Mouse (Mus musculus) T-helper 2 cell (primary cell): ENCODE results near the gene Aco1.

ENCODE experiments used
- in situ Hi-C: fragments of 300-600 bp; cut with MboI, MseI; formaldehyde crosslinking; loops from one replicate; pipeline ENCODE4 v1.15.1; 2025; ENCODE audit warnings: high pct_unique_total_duplicates

The Aco1 gene

DNA sequence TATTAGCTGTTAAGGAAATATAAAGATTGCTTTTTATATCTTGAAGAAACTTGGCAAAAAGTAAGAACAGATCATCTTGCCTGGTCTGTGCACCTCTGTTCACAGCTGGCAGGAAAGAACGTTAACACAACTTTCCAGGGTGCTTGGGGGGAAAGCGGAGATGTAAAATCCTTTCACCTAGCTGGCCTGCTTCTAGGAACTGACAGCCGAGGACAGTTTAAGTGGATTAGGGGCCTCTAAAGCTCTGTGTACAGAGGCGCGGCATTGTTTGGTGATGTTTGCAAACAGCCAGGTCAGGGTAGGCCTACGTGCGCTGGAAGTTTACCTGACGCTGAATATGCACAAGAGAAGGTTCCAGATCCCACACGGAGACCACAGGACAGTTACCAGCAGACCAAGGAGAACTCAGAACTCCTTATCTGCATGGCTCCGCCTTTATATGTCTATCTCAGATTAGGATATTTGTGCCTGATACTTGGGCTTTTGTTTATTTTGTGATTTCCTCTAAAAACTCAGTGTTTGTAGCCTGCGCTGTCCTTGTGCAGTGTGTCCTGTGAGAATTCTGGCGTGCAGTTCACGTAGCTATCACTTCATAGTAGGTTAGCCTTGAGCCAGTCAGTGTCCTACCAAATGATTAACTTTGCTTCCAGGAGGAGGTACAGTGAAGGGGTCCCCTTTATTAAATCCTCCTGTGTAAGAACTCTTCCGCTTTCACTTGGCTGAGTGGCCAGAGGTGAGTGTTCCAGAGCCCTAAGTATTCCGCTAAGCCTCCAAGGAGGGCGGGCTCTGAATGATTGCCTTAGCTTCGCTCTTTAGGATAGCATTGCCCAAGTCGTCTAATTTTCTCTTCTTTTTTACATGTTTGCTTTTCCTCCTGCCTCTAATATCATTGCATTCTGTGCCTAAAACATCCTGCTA lies 14.0 kb downstream of the Aco1 start:
- in situ Hi-C loops = no loop called here

DNA sequence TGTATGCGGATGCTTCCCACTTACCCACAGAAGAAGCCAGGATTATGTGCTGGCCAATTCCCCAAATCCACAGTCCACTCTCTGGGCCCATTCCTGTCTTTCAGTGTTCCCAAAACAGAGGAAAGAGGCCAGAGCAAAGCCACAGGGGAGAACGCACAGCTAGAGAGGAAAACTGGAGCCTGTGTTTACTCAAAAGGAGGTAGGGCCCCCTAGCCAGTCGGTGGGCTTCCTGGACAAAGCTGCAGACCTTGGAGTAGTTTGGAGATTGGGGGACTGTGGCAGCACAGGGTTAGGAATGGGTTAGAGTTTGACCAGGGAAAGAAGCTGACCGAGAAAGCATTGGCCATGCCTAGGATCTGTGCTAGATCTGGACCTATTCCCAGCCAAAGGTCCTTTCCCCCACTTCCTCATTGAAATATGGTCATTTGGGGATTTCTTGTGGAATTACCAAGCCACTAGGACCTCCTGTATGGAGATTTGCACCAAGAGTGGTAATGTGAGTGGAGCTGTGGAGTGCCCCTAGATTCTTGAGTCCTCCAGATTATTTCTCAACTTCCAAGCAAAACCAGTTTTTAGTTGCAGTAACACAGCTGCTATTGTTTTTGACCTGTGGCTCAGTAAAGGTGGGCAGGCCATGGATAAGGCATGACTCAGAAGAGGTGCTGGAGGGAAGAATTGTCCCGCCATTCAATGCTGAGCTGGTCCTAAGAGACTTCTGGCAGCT lies 14.8 kb downstream of the Aco1 start:
- in situ Hi-C loops = no loop called here

DNA sequence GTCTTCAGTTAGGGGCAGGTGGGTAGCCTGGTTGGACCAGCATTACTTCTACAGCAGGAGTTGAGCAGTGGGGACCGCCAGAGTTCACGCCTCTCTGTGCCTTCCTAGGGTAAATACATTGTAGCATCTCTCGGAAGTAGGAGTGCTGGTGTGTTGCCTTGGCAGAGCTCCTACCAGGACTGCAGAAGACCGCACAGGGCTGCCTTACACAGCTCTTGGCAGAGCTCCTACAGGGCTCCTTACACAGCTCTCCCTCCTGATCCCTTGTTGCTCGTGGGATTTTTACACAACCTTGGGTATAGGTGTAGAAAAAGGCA lies 15.3 kb downstream of the Aco1 start:
- in situ Hi-C loops = no loop called here

DNA sequence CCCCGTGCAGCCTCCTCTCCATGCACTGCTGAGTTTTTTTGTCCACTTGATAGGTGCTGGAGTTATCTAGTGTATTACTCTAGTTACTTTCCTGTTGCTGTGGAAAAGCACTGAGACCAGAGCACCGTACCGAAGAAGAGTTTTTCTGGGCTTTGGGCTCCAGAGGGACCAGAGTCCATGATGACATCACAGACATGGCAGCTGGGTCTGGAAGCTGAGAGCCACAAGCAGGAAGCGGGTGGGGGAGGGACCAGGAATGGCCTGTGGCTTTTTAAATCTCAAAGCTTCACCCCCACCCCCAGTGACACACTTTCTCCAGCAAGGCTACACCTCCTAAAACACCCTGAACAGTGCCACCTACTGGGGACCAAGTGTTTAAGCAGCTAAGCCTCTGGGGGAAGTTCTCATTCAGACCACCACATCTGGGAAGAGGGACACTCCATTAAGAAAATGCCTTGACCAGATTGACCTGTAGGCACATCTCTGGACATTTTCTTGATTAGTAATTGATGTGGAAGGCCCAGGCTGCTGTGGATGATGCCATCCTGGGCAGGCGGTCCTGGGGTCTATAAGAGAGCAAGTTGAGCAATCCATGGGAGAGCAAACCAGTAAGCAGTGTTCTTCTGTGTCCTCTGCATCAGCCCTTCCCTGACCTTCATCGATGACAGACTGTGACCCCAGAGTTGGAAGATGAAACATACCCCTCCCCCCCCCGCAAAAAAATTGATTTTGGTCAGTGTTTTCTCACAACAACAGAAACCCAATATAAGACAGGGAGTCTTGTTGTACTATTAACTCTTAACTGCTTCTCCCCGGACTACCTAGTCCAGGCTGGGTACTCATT lies 17.9 kb downstream of the Aco1 start:
- in situ Hi-C loops = no loop called here

DNA sequence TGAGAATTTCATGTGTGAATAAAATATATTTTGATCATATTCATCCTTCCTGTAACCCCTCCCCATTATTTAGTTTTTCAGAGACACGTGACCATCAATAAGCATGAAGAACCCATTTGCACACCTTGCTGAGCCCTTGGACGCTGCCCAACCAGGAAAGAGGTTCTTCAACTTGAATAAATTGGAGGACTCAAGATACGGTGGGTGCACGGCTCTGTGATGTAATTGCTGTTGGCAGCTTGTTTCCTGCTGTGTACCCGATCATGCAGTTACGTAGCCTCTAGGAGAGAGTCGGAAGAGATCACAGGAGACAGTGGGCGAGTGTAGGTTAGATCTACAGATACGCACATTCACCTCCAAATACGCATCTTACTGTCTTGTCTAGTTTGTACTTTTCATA lies 20.8 kb downstream of the Aco1 start:
- in situ Hi-C loops = no loop called here

DNA sequence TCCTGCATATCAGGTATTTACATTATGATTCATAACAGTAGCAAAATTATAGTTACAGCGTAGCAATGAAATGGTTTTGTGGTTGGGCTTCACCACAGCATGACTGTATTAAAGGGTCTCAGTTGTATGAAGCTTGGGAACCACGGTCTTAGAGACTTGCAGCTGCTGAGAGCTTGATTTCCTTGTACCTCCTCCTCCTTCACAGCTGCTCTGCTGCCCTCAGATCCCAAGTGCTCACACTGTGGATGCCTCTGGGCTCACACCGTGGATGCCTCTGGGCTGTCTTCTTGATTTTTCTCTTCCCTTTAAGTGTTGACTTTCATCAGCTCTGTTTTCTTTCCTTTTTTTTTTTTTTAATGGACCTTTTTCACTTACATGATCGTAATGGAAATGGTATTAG lies 28.6 kb downstream of the Aco1 start:
- in situ Hi-C loops = no loop called here

DNA sequence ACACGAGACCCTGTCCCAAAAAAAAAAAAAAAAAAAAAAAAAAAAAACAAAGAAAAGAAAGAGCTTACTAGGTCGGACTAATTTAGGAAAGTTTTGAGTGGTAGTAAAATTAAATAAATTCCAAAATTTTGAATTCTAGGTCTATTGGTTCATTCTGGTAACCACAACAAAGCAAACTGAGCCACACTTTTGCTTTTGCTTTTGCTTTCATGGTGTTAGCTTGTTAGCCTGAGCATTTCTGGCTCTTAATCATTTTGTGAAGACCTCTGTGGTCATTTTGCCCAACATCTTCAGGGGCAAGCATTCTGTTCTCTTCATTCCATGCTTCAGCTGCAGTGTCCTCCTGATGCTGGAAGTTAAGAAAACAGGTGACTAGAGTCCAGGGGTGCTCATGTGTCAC lies 29.5 kb downstream of the Aco1 start:
- in situ Hi-C loops = no loop called here

DNA sequence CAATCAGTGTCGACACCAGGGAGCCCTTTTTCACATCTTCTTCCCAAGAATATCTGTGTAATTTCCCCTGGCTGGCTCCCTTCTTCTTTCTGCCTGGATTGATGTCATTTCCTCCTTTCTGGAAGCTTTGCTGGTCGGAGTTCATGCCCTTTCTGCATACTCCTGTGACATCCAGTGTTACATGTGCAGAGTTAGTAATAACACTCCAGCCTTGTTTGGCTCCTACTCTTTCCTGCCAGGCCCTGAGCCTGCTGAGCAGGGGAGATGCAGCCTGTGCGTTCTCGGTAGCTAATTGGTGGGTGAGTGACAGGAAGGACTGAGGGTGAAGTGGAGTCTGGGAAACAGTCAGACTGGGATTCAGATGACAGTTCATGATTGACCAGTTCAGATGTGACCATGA lies 31.4 kb downstream of the Aco1 start:
- in situ Hi-C loops = no loop called here

DNA sequence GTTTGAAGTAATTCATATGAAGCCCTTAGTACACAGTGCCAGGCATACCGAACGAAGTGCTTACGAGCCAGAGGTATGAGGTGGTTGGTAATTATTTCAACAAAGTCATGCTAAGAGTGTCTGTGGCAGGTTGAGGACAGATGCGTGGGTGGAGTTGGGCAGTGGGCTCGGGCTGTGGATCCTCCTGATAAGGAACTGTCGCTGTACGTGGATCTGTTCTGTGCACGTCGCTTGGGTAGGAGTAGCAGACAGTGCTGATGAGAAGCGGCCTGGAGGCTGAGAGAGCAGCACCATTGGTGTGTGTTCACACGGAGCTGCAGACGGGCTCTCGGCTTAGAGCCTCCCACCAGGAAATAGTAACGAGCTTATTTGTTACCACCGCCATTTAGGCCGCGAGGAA lies 35.7 kb downstream of the Aco1 start:
- in situ Hi-C loops = no loop called here

DNA sequence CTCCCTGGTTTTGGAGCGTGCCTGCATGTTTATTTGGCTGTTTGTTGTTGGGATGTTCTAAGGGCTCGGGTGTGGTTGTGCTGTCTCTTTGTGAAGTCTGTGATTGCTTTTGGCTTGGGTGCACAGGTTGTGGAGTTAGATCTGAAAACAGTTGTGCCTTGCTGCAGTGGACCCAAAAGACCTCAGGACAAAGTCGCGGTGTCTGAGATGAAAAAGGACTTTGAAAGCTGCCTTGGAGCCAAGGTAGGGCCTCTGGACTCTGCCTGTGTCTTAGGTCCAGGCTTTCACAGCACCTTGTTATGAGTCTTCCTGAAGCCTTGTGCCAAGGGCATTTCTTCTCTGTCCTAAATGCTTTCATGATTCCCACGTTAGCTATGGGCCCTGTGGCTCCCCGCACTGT lies 37.2 kb downstream of the Aco1 start:
- in situ Hi-C loops = no loop called here

DNA sequence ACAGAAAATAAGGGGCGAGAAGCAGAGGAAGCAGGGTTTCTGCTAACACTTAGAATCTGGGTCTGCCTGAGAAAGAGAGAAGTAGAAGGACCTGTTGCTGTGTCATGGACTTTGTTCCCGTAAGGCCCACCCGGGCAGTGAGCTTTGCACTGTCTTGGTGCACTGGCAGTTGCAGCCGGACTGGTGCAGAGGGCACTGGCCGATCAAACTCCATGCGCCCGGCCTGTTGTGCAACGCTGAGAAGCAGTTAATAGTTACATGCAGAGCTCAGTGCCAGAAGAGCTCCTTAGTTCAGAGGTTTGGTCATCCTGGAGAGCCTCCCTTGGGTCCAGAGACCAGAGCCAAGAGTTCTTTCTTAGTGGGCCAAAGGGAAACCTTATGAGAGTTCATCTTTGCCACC lies 38.8 kb downstream of the Aco1 start:
- in situ Hi-C loops = no loop called here

DNA sequence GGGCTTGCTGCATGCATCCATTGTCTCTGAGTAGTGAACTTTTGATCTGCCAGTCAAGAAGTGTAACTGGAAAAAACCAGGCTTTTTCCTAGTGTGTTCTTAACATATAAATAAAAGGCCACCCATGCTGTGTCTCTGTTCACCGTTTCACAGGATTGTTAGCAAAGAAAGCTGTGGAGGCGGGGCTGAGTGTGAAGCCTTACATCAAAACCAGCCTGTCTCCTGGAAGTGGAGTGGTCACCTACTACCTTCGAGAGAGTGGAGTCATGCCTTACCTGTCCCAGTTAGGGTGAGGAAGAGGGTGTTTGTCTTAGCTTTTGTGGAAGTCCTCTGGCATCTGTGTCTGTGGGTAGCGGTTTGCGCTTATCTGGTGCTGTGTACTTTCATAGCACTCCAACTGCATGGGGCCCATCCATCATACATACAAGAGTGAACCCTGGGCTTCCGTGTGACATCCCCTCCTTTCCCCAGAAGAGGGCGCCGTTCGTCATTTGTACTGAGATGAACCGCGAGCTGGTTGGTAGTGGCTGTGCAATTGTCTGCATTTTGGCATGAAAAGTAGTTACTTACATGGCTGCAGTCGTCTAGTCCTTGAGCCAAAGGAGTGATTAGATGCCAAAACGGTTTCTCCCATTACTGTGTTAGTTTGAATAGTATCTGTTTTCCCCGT lies 39.9 kb downstream of the Aco1 start:
- in situ Hi-C loops = no loop called here

DNA sequence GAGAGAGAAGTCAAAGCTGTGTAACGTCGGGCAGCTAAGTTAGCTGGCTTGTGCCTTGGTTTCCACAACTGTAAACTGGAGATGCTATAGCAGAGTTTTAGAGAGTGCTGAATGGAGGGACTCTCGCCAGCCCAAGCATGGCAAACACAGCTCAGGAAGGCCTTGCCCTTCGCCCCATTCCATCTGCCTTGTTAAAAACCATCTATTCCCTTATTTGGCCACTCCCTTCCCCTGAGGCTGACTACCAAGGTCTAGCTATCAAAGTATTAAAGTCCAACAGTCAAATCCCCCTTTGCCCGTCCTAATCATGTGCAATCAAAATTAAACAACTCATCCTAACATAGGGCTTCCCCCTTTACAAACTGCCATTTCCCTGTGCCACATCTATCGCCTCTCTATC lies 40.9 kb downstream of the Aco1 start:
- in situ Hi-C loops = no loop called here

DNA sequence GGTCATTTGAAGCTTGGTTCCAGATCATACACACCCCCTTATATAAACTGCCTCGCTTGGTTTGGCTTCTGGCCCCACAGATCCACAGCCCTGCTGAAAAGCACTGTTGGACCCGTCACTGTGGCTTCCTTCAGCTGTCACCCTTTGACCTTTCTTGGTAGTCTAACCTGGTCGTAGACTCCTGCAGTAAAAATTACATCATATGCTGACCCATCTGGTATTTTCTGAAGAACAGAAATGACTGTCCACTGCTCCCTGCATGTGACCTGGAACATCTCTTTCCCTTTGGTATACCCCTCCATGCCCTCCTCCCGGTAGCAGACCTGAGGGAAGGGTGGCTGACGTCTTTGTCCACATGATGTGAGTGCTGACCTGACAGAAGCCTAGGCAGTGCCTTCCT lies 41.6 kb downstream of the Aco1 start:
- in situ Hi-C loops = no loop called here

DNA sequence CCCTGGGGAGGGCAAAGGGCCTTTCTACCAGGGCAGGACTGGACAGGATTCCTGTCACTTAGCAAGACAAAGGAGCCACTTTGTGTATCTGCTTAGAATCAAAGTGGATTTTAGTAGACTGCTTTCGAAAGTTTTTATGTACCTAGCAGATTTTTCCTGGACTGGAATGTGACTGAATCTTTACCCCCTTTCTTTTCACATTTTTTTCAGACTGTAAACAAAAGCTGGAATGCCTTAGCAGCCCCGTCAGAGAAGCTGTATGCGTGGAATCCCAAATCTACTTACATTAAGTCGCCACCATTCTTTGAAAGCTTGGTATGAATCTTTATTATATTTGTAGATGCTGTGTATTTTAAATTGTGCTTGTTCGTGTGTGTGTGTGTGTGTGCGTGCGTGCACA lies 45.1 kb downstream of the Aco1 start:
- in situ Hi-C loops = no loop called here

DNA sequence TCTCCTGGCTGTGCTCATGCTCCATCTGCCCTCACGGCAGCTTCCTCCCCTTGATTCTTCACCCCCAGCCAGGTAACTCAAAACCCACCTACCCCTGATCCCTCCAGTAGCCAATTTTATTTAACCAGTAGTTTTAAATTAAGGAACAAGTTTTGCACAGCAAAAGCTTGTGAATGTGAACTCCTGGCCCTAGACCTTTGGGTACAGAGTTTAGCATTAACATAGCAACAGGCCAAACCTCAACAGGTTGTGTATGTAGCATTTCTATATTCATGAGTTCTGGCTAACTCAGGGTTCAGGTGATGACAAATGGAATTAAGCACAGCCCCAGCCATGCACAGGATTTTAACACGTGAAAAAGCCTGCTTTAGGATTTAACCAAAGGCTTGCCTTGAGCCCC lies 49.4 kb downstream of the Aco1 start:
- in situ Hi-C loops = no loop called here

DNA sequence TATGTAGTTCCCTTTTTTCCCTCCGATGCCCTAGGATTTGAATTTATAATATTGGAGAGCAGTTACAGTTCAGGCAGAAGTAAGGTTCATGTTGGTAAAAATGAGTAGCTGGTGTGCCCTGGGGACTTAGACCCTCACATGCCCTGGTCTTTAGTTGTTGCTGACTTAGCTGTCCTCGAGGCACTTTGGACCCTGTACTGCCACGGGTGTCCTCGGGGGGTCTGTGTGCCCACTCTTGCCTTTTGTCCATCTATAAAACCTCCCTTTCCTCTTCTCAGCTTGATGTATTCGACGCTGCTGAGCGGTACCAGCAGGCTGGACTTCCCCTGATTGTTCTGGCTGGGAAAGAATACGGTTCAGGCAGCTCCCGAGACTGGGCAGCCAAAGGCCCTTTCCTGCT lies 50.6 kb downstream of the Aco1 start:
- in situ Hi-C loops = no loop called here

DNA sequence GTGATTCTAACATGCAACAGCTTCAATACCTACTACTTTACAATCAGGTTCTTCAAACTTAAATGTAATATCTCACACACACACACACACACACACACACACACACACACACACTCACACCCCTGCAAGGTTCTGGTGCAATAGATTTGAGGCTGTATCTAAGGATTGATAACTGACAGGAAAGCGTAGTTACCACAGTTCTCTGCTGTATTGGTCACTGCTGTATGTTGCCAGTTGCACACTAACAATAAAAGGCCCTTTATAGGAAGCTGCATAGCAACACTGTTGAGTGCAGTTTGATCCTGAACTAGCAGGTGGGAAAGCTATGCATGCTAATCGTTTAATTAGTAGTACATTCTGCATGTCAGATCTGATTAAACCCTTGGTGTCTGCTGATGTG lies 52.5 kb downstream of the Aco1 start:
- in situ Hi-C loops = no loop called here

DNA sequence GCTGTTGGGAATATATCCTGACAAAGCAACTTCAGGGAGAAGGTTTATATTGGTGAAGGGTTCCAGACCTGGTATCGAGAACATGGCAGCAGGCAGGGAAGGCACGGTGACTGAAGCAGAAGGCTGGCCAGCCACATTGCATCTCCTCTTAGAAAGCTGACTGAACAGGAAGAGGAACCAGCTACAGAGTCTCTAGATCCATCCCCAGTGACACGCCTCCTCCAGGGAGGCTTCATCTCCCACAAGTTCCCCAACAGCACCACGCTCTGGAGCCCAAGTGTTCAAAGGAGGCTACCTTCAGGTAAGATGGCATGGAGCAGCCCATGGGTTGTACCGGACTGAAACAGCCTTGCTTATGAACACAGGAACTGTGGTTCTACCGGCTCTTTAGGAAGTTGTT lies 59.3 kb downstream of the Aco1 start:
- in situ Hi-C loops = no loop called here

DNA sequence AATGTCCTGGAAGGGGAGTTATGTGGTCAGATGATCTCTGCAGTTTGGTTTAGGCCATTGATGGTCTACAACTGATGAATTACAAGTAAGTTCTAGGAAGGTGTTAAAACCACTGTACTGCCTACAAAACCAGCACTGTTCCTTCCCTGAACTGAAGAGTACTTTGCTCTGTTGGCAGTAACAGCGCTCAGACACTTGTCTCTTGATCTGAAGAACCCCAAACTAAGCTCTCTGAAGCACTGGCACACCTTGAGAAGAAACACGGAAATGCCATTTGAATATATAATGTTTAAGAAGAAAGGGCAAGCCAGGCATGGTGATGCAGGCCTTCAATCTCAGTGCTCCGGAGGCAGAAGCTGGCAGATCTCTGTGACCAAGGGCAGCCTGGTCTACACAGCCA lies 61.5 kb downstream of the Aco1 start:
- in situ Hi-C loops = no loop called here

DNA sequence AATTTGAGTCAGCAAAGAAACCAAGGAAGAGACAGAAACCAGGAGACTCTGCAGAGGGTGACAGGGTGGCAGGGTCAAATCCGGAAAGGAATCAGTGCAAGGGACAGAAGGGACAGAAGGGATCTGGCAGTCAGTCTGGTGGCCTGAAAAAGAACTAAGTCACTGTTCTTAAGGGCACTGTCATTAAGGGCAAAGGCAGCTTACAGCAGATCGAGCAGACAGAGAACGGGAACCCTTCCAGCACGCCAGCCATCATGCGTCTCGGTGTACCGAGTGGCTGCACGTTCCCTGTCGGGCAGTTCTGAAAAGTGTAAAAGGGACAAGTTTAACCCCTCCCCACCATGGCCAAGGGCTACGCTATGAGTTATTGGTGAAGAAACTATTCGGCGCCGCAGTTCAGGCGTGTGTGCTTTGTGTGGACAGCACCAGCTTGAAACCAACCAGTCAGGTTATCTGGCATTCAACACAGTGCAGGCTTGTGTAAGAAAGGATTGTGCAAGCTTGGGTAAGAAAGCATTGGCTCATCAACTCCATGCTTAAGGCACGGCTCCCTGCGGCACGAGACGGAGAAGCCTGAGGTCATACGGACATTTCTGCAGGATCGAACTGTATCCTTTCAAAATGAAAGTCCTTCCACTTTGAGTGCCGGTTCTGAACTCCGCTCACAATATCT lies 62.5 kb downstream of the Aco1 start:
- in situ Hi-C loops = no loop called here
